Mouse (Mus musculus) telencephalon, adult 2 months (tissue): ENCODE data around the gene Il7r.
"Not testable (repeated sequence)": the region's sequence is repeated elsewhere in the genome, so short reads cannot be mapped to it uniquely, and the experiment has no call there.

Experiments
- DNase-seq: peaks from one replicate; pipeline ENCODE4 v3.0.0-alpha.2; 2011; ENCODE audit warnings: low read depth, low spot score

Il7r gene

DNA sequence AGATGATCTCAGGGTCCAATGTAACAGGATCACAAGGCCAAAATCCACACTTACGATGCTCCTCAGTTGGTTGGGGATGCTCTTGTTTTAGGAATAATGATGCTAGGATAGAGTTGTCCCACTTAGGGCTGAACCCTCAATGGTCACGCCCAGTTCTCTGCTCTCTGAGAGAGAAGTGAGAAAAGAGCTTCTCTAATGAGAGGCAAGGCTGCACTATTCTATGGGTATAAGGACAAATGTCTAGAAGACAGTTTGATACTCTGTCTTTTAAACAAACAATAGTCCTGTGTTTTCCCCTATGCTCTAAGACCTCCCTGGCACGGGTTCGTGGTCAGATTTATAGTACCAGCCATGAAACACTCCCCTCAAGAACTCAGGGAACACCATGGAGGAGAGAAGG, at the start of gene Il7r:
Il7r (minus strand) TSS at position 101 of the 400 bp plus-strand sequence.
- no peak for DNase-seq

DNA sequence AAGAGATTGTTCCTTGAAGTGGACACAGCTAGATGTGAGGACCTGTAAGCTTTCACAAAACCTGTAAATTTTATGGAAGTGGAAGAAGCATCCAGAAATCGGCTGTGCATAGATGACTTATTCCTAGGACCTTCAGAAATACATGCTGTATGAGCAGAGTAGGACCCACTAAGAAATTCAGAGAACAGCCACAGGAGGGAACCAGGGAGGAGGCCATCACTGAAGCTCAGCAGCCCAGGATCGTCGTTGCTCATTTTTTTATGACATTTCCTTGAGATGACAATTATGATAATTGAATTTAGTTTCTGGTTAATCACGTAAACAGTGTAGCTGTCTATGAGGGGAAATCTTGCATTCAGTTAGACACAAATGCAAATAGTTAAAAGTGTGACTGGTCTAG, 47.3 kb upstream of the Il7r start:
- DNase-seq, result no peak

DNA sequence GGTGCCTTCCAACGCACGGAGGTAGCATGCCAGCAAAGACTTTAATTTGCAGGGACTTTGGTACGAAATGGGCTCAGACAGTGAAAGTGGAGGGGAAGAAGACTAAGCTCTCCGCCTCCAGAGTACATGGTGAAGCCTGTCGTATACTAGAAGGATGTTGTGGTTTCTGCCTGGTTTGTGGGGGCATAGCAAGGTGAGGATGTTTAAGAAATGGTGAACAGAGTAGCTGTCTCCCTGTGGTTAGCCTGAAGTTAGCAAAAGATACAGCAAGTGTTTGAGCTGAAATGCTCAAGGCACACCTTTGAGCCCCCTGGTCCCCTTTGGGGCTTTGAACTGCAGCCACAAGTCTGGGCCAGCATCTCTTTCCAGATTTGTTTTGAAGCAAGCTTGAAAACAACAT, 44.8 kb upstream of the Il7r start:
- no peak for DNase-seq

DNA sequence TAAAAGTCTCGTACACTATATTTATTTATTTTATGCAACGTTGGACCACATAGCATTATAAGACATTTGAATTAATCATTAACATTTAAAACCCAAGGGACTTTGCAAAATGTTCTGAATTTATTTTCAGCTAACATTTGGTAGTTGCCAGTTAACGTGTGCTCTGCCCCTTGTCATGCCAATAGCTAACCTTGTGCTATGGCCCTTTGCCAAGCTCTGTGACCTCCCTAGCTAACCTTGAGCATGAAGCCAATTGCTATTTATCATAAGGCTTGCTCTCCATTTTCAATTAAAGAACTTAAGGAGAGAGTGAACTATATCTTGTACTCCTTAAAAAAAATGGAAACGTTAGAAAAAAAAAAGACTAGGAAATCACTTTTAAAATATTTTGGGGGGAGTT, 43.4 kb upstream of the Il7r start:
- DNase-seq, result no peak

DNA sequence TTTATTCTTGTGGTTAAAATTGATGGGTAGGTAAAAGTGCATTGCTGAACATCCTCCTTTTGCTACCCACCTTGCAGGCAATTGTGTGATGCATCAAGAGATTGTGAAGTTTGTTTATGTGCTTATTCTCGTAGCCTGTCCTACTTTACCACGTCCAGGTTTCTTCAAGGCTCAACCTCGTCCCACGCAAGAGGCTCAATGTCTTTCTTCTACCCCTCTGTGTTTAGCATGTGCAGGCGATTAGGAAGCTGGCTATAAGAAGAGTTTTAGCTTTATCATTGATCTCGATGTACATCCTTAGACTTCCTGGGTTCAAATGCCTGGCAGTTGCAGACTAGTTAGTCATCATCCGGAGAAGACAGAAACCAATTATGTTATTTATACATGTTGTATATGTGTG, 42.7 kb upstream of the Il7r start:
- DNase-seq, result no peak

DNA sequence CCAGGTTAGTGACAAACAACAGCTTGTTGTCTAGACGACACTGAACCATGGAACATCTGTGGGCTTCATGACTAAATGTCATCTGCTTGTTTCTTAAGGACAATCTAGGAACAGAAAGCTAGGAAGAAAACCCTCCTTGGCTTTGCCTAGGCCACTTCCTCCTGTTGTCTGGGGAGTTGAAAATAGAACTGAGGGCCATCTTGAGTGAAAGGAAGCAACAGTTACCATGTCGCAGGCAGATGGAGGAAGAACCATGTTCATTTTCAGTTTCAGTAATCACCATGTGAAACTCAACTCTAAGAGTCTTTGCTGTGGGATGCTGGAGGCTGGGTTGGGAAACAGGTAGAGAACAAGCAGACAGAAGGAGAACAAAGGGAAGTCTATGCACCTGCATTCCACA, 41.9 kb upstream of the Il7r start:
- DNase-seq, result peak; percentile 10

DNA sequence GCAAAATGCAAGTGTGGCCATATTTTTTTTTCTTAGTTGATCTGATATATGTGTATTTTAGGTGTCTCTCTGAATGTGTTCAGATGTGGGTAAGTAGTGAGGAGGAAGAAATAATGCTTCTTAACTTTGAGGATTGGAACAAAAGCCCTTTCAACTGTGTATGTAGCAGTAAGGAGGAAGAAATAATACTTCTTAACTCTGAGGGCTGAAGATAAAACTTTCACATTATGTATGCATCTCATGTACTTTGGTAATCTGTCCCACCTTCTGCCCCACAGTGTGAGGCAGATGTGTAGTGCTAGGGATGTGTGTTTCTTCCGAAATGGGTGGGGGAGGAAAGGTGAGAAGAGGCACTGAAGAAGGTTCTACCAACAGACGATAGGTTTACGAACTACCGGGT, 37.3 kb upstream of the Il7r start:
- DNase-seq, result no peak

DNA sequence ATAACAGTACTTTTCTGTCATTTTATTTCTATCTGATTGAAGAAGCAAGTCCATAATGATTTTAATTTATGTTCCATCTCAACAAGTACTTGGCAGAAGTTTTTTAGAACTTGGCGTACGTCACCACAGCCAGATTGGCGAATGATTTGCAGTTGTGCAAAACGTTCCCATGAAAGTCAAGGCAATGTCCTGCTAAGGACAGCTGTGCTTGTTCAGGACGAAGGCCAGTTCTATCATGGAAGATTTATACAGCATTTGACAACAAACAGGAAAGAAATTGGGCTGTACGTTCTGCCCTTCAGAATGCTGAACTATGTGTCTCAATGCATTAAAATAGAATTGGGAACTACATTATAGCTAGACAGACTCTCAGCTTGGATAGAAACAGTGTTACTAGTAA, 35.4 kb upstream of the Il7r start:
- DNase-seq, result peak; percentile 6

DNA sequence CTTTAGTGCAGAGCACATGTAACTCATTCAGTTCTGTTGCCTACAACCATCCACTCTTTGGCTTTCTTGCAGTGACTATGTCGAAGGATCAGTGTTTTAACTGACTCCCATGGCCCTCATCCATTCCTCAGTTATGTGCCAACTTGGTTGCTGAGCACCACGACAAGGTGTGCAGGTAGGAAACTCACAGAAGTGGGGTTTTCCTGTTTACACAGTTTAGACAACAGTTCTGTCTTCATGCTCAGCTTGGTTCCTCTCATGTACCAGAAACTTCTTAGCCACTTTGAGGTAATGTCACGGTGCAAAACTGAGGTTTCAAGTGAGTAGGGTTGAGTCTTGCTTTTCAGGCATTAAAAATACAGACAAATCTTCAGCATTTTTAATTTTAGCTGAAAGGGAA, 34.2 kb upstream of the Il7r start:
- no peak for DNase-seq

DNA sequence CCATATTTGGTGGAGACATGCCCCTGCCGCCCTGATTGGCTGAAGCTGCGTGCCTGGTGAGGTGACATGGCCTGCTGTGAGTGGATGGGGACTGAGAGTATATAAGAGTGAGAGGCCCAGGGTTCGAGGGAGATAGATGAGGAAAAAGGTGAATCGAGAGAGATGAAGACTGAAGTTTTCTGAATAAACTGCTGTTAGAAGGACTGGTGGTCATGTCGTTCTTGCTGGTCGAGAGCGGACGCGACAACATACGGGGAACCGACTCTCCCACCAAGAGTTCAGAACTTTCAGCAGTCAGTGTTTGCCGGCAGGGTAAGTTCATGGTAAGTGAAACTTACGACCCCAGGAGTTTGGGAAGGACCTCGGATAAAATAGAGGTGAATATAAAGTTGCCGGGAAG, 27.3 kb upstream of the Il7r start:
- DNase-seq, result not testable (repeated sequence)

DNA sequence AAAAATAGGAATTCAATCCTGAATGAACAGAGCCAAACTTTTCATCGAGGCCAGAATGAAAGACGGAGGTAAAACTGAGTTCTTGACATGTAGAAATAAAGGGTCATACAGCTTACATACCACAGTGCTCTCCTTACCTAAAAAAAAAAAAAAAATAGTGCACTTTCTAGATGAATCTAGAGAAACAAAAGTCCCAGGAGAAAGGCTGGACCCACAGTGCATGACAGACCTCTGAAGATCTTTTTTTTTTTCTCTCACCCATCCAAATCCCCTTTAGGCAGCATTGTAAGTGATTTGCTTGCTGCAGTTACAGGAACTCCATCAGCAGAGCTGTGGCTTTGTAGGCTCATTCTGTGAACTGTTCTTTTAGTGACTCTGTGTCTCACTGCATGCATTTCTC, 19.0 kb upstream of the Il7r start:
- no peak for DNase-seq

DNA sequence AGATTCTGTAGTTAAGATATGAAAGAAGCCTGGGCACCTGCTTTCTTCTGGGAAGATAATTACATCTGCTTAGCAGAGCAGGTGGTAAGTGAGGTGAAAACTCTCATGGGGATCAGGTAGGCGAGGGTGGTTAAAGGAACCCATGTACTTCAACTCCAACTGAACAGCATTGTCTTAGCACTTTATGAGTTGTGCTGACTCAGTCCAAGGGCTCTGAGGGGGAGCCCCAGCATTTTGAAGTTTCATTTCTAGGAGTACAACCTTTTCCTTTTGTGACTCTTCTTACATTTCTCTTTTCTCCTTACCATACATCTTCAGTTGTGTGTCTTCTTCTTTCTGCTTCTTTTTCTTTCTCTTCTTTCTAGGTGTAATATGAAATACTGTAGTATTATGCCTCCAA, 5.2 kb upstream of the Il7r start:
- DNase-seq, result no peak

DNA sequence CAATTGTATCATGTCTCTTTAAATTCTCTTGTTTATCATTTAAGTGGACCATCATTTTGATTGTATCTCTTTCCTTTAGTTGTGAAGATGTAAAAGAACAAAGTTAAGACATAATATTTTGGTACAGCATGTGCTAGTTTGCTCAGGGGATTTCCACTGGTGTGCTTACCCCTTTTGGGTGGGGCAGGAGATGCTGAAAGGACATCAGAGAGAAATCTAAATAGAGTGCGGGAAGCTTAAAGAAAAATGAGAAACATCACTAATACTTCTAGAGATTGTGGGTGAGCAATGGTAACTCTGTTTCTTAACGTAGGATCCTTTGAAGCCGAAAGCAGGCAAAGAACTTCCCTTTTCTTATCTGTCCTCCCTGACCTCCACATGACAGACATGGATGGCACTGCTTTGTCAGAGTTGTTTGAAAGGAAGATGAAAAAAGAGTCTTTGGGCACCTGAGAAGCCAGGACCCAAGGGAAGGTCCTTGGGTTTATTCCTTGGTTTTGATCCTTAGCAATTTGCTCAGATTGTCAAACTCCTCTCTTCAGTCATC, 3.5 kb upstream of the Il7r start:
- no peak for DNase-seq

DNA sequence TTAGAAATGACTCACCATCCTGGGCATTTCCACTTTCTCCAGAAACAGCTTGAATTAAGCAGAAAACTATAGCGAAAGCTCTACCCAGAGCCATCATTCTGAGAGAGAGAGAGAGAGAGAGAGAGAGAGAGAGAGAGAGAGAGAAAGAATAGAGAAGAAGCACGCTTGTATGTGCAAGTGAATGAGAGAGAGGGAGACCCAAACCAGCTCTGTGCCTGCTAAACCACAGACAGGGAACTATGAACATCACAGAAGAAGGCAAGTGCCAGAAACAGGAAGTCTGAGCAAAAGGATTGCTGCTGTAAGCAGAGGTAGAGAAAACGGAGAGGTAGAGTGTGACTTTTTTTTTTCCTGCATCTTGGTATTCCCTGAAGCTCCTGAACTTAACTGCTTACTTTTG, 330 bp downstream of the Il7r start:
- DNase-seq, result no peak

DNA sequence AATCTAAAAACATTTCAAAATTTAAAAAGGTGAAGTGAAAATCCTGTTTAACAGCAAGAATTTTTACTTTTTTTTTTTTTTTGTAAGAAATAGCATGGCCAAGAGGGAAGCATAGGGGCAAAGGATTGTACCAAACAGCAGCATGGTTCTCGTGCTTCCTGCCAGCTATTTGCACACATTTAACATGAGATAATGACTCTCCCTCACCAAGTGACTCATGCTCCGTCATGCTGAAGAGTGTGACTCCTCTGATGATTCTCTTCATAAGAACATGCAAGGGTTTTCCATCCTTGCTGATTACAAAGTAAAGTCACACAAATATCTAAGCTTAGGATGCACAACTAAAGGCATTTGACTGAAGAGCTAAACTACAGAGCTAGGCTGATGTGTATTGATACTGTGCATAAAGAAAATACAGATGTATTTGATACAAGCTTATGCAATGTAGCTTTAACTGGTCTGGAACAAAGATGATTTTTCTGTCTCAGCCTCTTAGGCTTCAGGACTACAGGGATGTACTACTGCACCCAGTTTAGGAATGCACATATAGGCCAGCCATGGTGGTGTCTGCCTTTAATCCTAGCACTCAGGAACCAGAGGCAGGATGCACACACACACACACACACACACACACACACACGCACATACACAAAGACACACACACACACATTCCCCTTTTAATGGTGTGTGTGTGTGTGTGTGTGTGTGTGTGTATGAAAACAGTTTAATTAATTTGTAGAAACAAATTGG, 1.6 kb downstream of the Il7r start:
- no peak for DNase-seq

DNA sequence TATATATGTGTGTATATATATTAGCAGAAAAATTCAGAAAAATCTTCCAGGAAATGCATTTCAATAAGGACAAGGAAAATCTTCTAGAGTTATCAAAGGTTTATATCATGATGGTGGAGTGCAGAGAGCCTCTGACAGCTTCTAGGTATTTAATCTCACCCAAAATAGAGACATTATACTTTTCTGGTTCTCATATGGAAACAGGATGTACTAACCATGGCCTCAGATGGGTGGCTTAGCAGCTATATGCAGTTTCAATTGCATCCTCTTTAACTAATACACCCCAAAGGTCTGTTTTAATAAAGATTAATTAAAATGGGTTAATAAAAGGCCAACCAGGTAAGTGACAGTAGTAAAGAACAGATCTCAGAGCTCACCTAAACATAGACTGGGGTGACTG, 3.6 kb downstream of the Il7r start:
- no peak for DNase-seq

DNA sequence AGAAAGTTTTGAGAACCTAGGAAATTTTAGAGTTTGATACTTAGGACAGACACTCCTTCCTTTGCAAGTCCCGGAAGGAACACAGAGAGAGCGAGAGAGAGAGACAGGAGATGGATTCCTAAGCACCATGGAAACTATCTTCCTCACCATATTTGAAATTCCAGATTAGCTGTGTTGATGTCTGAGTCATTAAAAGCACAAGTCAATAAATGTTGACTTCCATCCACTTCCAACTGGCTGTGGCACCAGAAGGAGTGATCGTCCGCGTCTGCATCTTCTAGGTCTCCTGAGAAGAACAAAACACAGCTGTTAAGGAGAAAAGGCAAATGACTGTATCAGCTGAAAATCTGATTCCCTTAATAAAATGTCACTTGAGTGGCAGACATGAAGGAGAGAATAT, 5.1 kb downstream of the Il7r start:
- DNase-seq, result no peak

DNA sequence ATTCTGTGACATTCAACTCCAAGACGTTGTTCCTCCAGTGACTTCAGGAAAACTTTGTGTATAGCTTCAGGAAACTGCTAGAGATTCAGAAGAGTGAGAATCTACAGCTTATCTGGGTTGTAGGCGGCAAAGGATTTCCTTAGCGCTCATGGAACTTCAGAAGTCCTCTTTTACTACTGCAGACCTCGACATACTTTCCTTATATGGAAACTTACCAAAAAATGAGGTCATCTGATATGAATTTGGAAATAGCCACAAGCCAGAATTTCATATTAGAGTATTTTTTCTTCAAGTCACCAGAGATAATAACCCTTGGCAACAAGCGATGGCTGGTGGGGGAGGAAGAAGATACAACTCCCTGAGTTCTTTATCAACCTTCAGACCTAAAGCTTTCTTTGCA, 6.0 kb downstream of the Il7r start:
- no peak for DNase-seq

DNA sequence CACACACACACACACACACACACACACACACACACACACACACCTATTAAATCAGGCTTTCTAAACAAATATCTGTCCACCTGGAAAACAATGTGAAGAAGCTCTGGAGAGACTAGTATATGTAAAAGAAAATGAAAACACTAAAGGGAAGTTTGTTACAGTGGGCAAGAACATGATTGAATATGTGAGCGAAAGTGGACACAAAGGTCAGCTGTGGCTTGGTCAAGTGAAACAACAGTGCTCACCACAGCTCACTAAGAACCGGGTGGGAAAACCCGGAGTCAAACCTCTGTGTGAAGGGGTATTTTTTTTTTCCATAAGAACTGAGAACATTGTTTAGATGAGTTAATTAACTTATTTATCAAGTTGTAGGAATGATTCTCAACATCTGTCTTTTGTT, 6.9 kb downstream of the Il7r start:
- DNase-seq, result no peak

DNA sequence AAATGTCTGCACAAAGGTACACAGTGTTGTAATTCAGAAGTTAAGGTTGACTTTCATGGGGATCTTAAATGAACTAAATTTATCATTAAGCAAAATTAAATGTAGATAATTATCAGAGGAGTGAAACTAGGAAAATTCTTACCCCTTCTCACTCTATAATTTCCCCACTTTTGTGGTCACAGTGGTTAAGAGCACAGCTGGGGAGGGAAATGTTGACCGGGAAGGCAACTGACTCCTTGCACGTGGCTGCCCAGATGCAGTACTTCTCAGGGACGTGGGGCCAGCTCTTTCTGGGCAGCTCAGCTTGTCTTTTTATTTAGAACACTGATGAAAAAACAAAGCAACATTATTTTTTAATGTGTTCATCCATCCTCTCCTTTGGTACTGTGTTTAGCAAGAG, 37.9 kb downstream of the Il7r start:
- DNase-seq, result no peak

DNA sequence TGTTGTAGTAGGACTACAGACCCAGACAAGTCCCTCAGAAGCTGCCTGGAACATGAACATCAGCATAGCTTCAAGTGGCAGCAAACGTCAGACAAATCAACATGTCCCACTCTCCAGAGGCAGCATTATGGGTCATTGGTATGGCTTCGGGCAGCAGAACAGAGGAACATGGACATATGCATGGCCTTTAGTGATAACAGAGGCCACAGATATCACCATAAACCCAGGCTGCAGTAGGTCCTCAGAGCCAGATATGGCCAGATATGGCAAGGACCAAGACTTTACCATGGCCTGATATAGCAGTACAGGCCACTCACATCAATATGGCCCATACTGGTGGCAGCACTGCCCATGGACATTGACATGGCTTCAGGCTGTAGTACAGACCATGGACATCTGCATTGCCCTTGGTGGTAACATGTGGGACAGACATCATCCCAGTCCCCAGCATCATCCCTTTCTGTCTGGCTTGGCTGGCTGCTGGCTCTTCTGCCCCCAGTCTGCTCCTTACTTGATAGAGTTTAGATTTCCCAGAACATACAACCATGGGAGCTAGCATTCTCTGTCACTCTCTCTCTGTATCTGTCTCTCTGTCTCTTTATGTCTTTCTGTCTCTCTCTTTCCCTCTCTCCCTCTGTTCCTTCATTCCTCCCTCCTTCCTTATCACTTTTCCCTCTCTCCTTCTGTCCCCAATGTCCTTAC, 40.4 kb downstream of the Il7r start:
- no peak for DNase-seq

DNA sequence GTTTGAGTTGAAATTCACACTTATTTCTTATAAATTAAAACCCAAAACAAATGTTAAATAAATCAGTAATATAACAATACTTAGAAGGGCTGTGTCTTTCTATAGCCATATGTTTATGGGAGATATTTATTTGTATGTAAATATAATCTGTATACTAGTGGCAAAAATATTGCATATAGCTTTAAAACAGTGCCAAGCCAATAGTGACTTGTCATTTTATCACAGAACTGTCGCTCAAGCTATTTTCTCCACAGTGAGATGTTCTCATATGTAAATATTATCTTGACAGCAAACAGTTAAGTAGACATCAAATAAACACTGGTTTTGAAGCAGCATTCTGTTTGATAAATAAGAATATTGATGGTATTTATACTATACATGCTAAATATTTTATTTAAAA, 56.8 kb downstream of the Il7r start:
- no peak for DNase-seq

DNA sequence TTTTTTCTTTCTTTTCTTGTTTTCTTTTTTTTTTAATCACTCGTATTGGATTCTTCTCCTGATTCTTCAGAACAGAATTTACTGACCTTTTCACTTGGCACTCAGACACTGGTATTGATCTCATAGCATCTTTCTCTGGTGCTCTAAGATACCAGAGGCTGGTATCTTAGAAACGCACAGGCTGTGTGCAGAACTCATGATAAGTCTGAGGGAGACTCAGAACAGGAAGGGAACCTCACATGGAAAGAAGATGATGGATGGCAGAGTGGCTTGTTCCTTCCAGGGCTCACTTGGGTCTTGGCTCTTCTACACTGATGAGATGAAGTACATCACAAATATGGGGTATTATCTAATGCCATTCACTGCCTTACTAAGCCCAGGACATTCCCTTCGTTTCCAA, 57.4 kb downstream of the Il7r start:
- DNase-seq, result no peak
